Mouse (Mus musculus): Measurements from ENCODE around the gene Bcl7a.

- TF ChIP-seq CTCF (conservative IDR thresholded peaks at IDR 0.05; ENCODE audit: low read length) (no peak), NANOG (IDR thresholded peaks at IDR 0.05; ENCODE audit: borderline replicate concordance, low read length) (no peak)
These were observed 13.6 kb downstream of the Bcl7a start for GRCm38 (mm10) chr5:123357253-123357652.

Data from E14TG2a.4 (cell line).